Mouse (Mus musculus): Measurements from ENCODE around the gene 9930111J21Rik2. TPM values are rescaled to one million over a fixed set of nuclear protein-coding genes. Genes with fewer than 3 reads are reported as not detected.
"Not testable (repeated sequence)": the region's sequence is repeated elsewhere in the genome, so short reads cannot be mapped to it uniquely, and the experiment has no call there.

9930111J21Rik2 gene
- polyA plus RNA-seq, 1 experiment from 2014 or later = 0.13 TPM

DNA sequence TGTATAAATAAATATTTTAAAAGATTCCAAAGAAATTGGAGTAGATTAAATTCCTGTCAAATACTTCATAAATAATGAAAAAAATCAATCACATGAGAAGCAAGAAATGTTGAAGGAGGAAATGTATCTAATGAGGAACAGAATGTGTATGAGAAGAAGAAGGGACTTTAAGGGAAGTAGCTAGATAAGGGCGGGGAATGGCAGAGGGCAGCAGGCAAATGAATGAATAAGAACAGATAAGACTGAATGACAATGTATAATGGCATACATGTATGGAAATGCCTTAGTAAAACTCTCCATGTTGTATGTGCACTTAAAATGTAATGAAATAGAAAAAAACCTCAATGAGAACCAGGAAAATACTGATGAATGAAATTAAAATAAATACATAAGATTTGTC lies 17.3 kb upstream of the 9930111J21Rik2 start:
- H3K9ac ChIP-seq = no peak overlapping the region
- H3K27ac ChIP-seq = no peak overlapping the region
- H3K4me2 ChIP-seq = no peak overlapping the region
- ATAC-seq = no peak
- H3K36me3 ChIP-seq (ENCODE audit: poor library complexity, severe bottlenecking) = no peaks in the 10 kb centered on the region
- no peaks in the 10 kb centered on the region for H3K27me3 ChIP-seq
- WGBS = 86% methylated on average over 1 of the region's 1 CpGs
- no peaks in the 10 kb centered on the region for H3K9me3 ChIP-seq (replicated peaks)
- H3K4me3 ChIP-seq = no peak overlapping the region
- H3K4me1 ChIP-seq = no peaks in the 10 kb centered on the region

DNA sequence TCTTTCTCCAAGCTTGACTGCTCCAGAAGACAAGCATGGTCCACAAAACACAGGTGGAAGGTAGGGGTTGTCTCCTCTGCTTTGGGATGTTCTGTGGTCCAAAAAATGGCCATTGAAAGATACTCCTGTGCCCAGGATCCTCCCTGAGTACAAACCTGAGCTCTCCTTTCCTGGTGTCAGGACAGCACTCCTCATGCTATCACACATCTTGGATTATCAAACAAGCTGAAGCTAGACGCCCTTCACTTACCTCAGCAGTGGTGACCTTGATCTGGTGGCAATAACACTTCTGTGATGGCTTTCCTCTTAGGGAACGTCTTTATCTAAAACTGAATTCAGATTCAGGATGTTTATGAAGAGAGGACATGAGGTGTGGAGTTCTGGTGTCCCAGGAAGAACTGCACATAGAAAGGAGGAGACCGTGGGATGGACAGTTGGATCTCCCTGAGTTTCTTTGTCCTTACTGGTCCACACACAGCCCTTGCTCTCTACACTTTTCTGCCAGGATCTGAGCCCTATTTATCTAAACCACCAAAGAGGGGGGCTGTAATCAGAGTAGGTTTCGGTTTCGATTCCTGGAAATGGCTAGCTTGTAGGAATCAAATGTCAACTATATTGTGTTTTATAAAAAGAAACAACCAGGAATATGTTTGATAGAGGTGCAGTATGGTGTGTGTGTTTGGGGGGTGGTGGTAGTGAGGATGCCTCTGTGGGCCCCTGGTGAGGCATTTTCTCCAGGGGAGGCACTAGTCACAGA lies 12.8 kb upstream of the 9930111J21Rik2 start, which contains the start of gene Tgtp2:
Tgtp2 (minus strand) TSS at position 494 of the 757 bp plus-strand sequence.
- not testable (repeated sequence) for H3K27ac ChIP-seq; H3K9ac ChIP-seq; H3K4me2 ChIP-seq; H3K27me3 ChIP-seq; H3K4me1 ChIP-seq; H3K36me3 ChIP-seq (ENCODE audit: poor library complexity, severe bottlenecking); ATAC-seq; H3K9me3 ChIP-seq (replicated peaks); H3K4me3 ChIP-seq
- WGBS = 89% methylated on average over 5 of the region's 5 CpGs

DNA sequence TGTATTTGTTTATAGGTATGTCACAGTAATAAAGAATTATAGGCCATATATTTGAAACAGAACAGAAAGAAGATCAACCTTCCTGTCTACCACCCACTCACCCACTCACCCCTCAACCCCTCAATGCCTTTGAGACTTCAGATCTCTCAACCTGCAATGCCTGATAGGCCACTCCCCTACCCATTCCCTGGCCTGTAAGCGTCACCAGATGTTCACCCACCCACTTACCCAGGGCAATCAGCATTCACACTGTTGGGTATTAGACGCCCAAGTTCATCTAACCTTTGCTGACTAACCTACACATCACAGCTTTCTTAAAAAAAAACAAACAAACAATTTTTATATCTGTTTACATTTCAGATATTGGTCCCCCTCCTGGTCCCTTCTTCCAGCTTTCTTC lies 10.8 kb upstream of the 9930111J21Rik2 start:
- H3K4me2 ChIP-seq; ATAC-seq; H3K9me3 ChIP-seq (replicated peaks); H3K4me1 ChIP-seq; H3K9ac ChIP-seq; H3K27ac ChIP-seq; H3K27me3 ChIP-seq; H3K36me3 ChIP-seq (ENCODE audit: poor library complexity, severe bottlenecking); H3K4me3 ChIP-seq: not testable (repeated sequence)
- WGBS = 87% methylated on average over 2 of the region's 2 CpGs

DNA sequence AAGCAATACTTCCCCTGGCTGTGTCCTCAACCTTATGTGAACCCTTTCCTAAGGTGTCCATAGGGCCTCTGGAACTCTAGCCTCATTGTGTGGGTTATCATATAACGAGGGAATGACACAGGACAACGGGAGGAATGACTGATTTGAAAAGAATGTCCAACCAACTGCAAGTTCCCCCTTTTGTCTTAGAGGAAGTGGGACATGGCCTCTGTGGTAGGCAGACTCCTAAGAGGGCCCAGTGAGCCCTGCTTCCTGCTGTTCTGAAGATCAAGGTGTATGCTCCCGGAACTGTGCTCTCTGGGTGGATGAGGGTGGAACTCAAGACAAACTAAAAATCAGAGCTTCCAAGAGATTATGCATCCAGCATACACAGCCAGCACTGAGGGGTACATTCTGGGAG lies 9.0 kb upstream of the 9930111J21Rik2 start:
- not testable (repeated sequence) for H3K9ac ChIP-seq; H3K27me3 ChIP-seq; H3K27ac ChIP-seq; H3K9me3 ChIP-seq (replicated peaks); H3K36me3 ChIP-seq (ENCODE audit: poor library complexity, severe bottlenecking); ATAC-seq; H3K4me1 ChIP-seq; H3K4me3 ChIP-seq; H3K4me2 ChIP-seq
- 78% methylated on average over 2 of the region's 3 CpGs for WGBS

DNA sequence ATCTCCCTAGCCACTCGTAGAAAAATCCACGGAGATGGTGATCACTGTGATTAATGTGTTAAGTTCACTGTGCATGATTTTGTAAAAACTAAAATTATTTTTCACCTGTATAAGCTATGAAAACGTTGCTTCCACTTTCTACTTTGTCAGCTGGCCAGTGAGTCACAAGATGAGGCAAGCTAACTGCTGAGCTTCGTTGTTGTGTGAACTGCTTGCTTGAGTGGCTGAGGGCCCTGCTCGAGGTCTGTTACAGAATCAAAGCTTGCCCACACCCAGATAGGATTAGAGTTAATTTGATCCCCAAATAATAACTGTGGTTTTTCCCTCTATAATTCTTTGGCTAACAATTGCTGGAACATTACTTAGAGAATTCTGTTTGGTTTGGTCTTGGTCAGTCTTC lies 852 bp upstream of the 9930111J21Rik2 start:
- not testable (repeated sequence) for H3K27me3 ChIP-seq; H3K27ac ChIP-seq; H3K4me3 ChIP-seq; H3K4me1 ChIP-seq; H3K9me3 ChIP-seq (replicated peaks); H3K36me3 ChIP-seq (ENCODE audit: poor library complexity, severe bottlenecking); ATAC-seq; H3K4me2 ChIP-seq; H3K9ac ChIP-seq
- WGBS = no CpG with 5 or more reads among the region's 5 CpGs

DNA sequence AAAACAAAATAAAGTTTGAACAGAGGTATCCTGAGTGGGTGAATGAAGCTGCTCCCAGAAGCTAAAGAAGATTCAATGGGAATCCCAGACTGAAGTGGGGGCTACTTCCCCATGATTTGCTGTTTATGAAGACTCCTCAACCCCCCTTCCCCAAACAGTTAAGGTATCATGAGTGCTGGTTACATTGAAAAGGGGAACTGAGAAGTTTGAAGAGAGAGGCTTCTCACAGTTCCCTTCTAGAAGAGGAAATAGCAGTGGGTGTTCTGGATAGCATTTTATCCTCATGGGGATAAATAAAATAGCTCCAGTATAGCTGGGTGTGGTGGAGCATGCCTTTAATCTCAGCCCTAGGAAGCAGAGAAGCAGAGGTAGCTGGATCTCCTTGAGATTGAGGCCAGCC lies 978 bp downstream of the 9930111J21Rik2 start:
- not testable (repeated sequence) for H3K27me3 ChIP-seq; ATAC-seq; H3K9me3 ChIP-seq (replicated peaks); H3K36me3 ChIP-seq (ENCODE audit: poor library complexity, severe bottlenecking); H3K27ac ChIP-seq; H3K4me3 ChIP-seq; H3K9ac ChIP-seq; H3K4me1 ChIP-seq; H3K4me2 ChIP-seq

DNA sequence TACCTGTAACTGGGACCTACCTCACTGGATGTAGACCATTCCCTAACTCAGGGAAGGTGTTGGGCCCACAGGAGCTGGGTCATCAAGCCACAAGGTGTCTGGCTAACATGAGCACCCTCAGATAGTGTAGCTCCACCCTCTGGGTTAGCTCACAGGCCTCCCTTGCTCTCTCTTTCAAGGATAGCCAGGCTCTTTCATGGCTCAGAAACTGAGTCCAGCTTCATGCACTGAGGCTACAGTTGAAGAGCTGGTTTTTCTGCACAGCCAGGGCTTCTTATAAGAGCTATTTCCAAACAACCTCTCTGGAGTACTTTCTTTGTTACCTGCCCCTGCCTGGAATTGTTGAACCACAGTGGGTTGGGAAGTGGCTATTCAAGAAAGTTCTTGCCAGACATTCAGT lies 39.0 kb downstream of the 9930111J21Rik2 start:
- ATAC-seq = not testable (repeated sequence)

DNA sequence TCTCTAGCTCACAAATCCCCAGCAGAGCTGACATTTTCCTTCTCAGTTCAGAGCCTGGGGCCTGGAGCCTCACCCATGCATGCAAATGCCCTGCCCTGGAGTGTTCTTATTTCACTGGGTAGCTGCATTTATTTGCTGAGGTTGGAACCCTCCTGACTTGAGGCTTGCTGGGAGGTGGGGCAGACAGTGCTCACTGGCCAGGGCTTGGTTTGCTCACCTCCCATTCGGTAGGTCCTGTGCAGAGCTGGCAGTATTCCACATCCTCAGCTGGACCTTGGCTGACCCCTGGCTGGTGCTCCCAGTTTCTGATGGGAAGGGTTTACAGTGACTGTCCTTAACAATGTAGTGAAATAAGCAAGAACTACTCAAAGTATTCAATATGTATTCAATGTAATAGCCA lies 44.3 kb downstream of the 9930111J21Rik2 start:
- H3K4me3 ChIP-seq; H3K9ac ChIP-seq; H3K4me2 ChIP-seq; H3K36me3 ChIP-seq (ENCODE audit: poor library complexity, severe bottlenecking); H3K9me3 ChIP-seq (replicated peaks); H3K27ac ChIP-seq; ATAC-seq; H3K4me1 ChIP-seq; H3K27me3 ChIP-seq: not testable (repeated sequence)
- WGBS = 58% methylated on average over 1 of the region's 1 CpGs

More for the DNA sequence above, 39.0 kb downstream of the 9930111J21Rik2 start:
- H3K4me1 ChIP-seq; H3K27me3 ChIP-seq; H3K4me2 ChIP-seq; H3K4me3 ChIP-seq; H3K36me3 ChIP-seq (ENCODE audit: poor library complexity, severe bottlenecking); H3K9ac ChIP-seq; H3K27ac ChIP-seq; H3K9me3 ChIP-seq (replicated peaks): not testable (repeated sequence)

DNA sequence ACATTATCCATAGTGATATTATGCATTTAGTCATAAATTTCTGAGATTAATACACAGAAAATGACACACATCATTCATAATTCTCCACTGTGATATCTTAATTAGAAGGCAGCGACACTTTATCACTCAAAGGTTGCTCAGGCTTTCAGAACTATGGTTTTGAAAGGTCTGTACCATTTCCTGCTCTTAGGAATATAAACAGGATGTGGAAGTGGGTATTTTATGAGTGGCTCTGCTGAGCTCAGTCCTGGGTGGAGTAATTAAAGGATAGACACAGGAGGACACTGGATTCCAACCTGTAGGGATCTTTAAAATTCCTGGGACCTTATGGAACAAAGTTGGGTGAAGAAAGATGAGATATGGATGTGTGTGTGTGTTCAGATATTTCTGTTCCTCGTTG lies 44.7 kb downstream of the 9930111J21Rik2 start:
- not testable (repeated sequence) for H3K9me3 ChIP-seq (replicated peaks); H3K4me1 ChIP-seq; H3K36me3 ChIP-seq (ENCODE audit: poor library complexity, severe bottlenecking); H3K9ac ChIP-seq; ATAC-seq; H3K4me2 ChIP-seq; H3K27me3 ChIP-seq; H3K4me3 ChIP-seq; H3K27ac ChIP-seq
- 84% methylated on average over 2 of the region's 2 CpGs for WGBS

DNA sequence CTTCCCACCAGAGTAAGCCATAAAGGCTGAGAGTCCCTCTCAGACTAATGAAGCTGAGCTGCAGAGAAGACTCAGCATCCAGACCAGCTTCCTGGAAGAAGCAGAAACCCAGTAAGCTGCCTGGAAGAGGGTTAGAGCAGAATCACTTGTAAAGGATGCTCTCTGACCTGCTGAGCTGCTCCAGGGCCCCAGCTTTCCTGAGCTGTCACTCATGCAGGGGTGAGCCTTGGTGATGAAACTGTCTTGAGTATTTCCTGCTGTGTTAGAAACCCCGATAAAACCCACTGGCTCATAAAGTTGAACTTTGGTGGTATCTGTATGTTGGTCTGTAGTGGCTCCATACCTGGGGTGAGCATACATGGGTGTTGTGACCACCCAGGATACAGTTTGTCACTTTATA lies 50.6 kb downstream of the 9930111J21Rik2 start:
- not testable (repeated sequence) for H3K9me3 ChIP-seq (replicated peaks); H3K36me3 ChIP-seq (ENCODE audit: poor library complexity, severe bottlenecking); H3K4me1 ChIP-seq; ATAC-seq; H3K9ac ChIP-seq; H3K27me3 ChIP-seq; H3K4me2 ChIP-seq; H3K27ac ChIP-seq; H3K4me3 ChIP-seq
- WGBS = 81% methylated on average over 1 of the region's 1 CpGs

DNA sequence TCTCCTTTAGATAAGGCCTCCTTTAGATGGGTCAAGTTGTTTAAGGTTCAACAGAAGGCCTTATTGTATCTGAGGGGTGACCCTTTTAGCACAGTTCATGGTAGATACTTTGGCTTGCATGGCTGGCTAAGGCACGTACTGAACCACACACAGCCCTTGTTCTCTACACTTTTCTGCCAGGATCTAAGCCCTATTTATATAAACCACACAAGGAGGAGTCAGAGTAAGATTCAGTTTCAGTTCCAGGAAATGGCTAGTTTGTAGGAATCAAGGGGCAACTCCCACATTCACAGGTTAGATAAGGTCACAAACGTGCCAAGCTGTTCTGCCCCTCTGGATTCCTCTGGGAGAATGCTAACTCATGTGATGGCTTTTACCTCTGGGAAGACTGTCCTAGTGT lies 57.0 kb downstream of the 9930111J21Rik2 start, which contains the start of gene Tgtp1:
Tgtp1 (minus strand) TSS at position 155 of the 400 bp plus-strand sequence.
- not testable (repeated sequence) for ATAC-seq; H3K27me3 ChIP-seq; H3K27ac ChIP-seq; H3K9me3 ChIP-seq (replicated peaks); H3K9ac ChIP-seq; H3K36me3 ChIP-seq (ENCODE audit: poor library complexity, severe bottlenecking); H3K4me1 ChIP-seq; H3K4me2 ChIP-seq; H3K4me3 ChIP-seq
- 78% methylated on average over 2 of the region's 2 CpGs for WGBS

DNA sequence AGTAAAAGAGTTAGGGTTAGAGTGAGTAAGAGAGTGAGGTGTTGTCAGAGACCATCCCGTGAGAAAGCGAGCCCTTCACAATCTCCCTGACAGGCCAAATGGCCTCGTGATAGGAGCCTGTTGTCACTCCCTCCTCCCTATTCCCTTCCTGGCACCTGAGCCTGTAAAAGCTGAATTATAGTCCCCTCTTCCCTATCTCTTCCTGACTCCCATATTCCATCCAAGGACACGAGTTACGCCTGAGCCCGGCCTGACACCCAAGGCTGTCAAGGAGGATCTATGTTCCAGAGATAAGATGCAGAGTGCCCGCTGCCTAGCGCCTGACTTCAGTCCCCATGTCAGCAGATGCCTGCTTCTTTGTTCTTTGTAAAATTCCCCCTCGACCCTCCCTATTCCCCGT lies 57.7 kb downstream of the 9930111J21Rik2 start:
- H3K4me1 ChIP-seq; H3K36me3 ChIP-seq (ENCODE audit: poor library complexity, severe bottlenecking); H3K4me3 ChIP-seq; H3K9ac ChIP-seq; ATAC-seq; H3K4me2 ChIP-seq; H3K27me3 ChIP-seq; H3K9me3 ChIP-seq (replicated peaks); H3K27ac ChIP-seq: not testable (repeated sequence)
- 76% methylated on average over 10 of the region's 10 CpGs for WGBS

Measured in forebrain, embryonic 13.5 days (tissue).